ENCODE assay signal across 8 mouse cellular contexts in genomic region chr17:9169371-9169770, GRCm38 (mm10).
DNase-seq lines count a peak whose midpoint lies in the region; ATAC-seq lines count a peak whose summit lies in the region.

No protein-coding gene starts in this region.

- no peaks in the 10 kb centered on the region for H3K9me3 ChIP-seq in heart, embryonic 16.5 days (replicated peaks; ENCODE audit: control insufficient read depth, low read length)
- no peaks in the 10 kb centered on the region for H3K9me3 ChIP-seq in lung, embryonic 16.5 days (ENCODE audit: control insufficient read depth, low read length)

- H3K9ac ChIP-seq in heart, embryonic 16.5 days (ENCODE audit: low read length) = no peak overlapping the region
- no peak overlapping the region for H3K9ac ChIP-seq in lung, embryonic 16.5 days (ENCODE audit: low read length)

- H3K4me1 ChIP-seq in heart, embryonic 16.5 days (ENCODE audit: control insufficient read depth, insufficient read depth, low read length) = peaks cover 3% of the 10 kb centered on the region
- H3K4me1 ChIP-seq in lung, embryonic 16.5 days (replicated peaks; ENCODE audit: control insufficient read depth, insufficient read depth, low read length) = peaks cover 12% of the 10 kb centered on the region

- no peaks in the 10 kb centered on the region for H3K27me3 ChIP-seq in heart, embryonic 16.5 days (ENCODE audit: control insufficient read depth, insufficient read depth, low read length)
- no peaks in the 10 kb centered on the region for H3K27me3 ChIP-seq in lung, embryonic 16.5 days (ENCODE audit: control insufficient read depth, insufficient read depth, low read depth, low read length)

- 11% methylated on average over 11 of the region's 11 CpGs for WGBS in heart, embryonic 16.5 days
- WGBS in lung, embryonic 16.5 days = 9% methylated on average over 11 of the region's 11 CpGs

- peak overlapping the region; percentile 52 for H3K4me2 ChIP-seq in heart, embryonic 16.5 days (ENCODE audit: low read depth, low read length)
- peak overlapping the region; percentile 45 for H3K4me2 ChIP-seq in lung, embryonic 16.5 days (ENCODE audit: low read depth, low read length)

- no peak overlapping the region; the same call in 1 of the 2 replicates for H3K4me3 ChIP-seq in heart, embryonic 16.5 days (ENCODE audit: low read length)
- no peak overlapping the region for H3K4me3 ChIP-seq in lung, embryonic 16.5 days (ENCODE audit: low read length)

- peak; percentile 39 to 83 for DNase-seq in adrenal gland, adult (ENCODE audit: inconsistent age in 2 of 2, low spot score in 1 of 2)
- DNase-seq in adrenal gland, adult 8-10 months = no peak
- peak; percentile 68 for DNase-seq in MN1 (ENCODE audit: low spot score)
- DNase-seq in cerebellum, postnatal 36 days = peak; percentile 66 to 85
- peak; percentile 78 to 91 for DNase-seq in layer of hippocampus, adult 18-20 months (ENCODE audit: low spot score in 2 of 2)
- DNase-seq in retina, postnatal 7 days (ENCODE audit: low read depth, low spot score) = peak; percentile 56

- no peak overlapping the region for H3K27ac ChIP-seq in heart, embryonic 16.5 days (ENCODE audit: low read length)
- H3K27ac ChIP-seq in lung, embryonic 16.5 days (ENCODE audit: low read length) = no peak overlapping the region

- no peaks in the 10 kb centered on the region for H3K36me3 ChIP-seq in heart, embryonic 16.5 days (ENCODE audit: control insufficient read depth, insufficient read depth)
- no peaks in the 10 kb centered on the region for H3K36me3 ChIP-seq in lung, embryonic 16.5 days (ENCODE audit: control insufficient read depth, insufficient read depth, low read length)

- no peak for ATAC-seq in heart, embryonic 16.5 days (replicated peaks; ENCODE audit: extremely low read depth, insufficient read depth, low FRiP score)
- ATAC-seq in lung, embryonic 16.5 days (ENCODE audit: low read depth) = no peak
